Mouse (Mus musculus): Measurements from ENCODE around the gene Loxl4. TPM values are rescaled to one million over a fixed set of nuclear protein-coding genes. Genes with fewer than 3 reads are reported as not detected.

Gene Loxl4
- polyA plus RNA-seq (2012; rRNA removed; ENCODE audit: low replicate concordance) = 0.71 and 1.6 TPM in 2 replicates

GRCm38 (mm10) chr19:42612654-42613053, at the start of gene Loxl4:
Loxl4 (minus strand) TSS chr19:42612813.

Other genes with a start within 250 kb of the Loxl4 start
- 0.25 and 0.53 TPM in 2 replicates for gene Crtac1, start 181.0 kb downstream of the Loxl4 start, polyA plus RNA-seq (2012; rRNA removed; ENCODE audit: low replicate concordance)
- gene R3hcc1l, start 94.1 kb downstream of the Loxl4 start, polyA plus RNA-seq (2012; rRNA removed; ENCODE audit: low replicate concordance) = 1.5 and 1.9 TPM in 2 replicates
- 28.5 and 35.2 TPM in 2 replicates for gene Pyroxd2, start 140.0 kb upstream of the Loxl4 start, polyA plus RNA-seq (2012; rRNA removed; ENCODE audit: low replicate concordance)
- 36.9 and 72.6 TPM in 2 replicates for gene Hps1, start 167.2 kb upstream of the Loxl4 start, polyA plus RNA-seq (2012; rRNA removed; ENCODE audit: low replicate concordance)